ENCODE assay signal across 10 mouse cellular contexts in genomic region chr6:127325596-127326332, GRCm38 (mm10).
DNase-seq lines count a peak whose midpoint lies in the region; ATAC-seq and TF ChIP-seq lines count a peak whose summit lies in the region.
"Had no signal": no experiment of that assay in that cellular context is flagged by ENCODE, and none has a peak within 500 bp of the region (broad histone marks: within the 10 kb centered on the region; RNA-seq: fewer than 3 reads in every experiment).

No protein-coding gene starts in this region.

- DNase-seq in left cerebral cortex, adult 18-20 months (ENCODE audit: low spot score in 2 of 2): peak; percentile 24 to 45
- DNase-seq in left cerebral cortex, adult 11 months (ENCODE audit: low spot score): no peak
- peak; percentile 19 for DNase-seq in CD4-positive helper T cell, adult 2 months (ENCODE audit: low read depth, low spot score)
- DNase-seq in intestine, embryonic 14.5 days (ENCODE audit: low spot score): no peak
- DNase-seq in naive thymus-derived CD4-positive, alpha-beta T cell, adult 2 months (ENCODE audit: low read depth): peak; percentile 12
- DNase-seq in gastrocnemius, adult 18-20 months (ENCODE audit: low spot score): no peak
- DNase-seq in cerebellum, adult 2 months: no peak

- no peak for TF ChIP-seq POLR2A in cerebellum, adult 2 months (IDR thresholded peaks at IDR 0.05; ENCODE audit: borderline replicate concordance, insufficient read depth, low read length)

- no peak for ATAC-seq in intestine, embryonic 14.5 days (replicated peaks; ENCODE audit: low FRiP score, low TSS enrichment, low read depth)
- ATAC-seq: activated CD4-positive, CD25-positive, alpha-beta regulatory T cell, adult 4 months had no signal

- TF ChIP-seq CTCF in cerebellum, adult 2 months (IDR thresholded peaks at IDR 0.05; ENCODE audit: borderline replicate concordance, insufficient read depth, low read depth, low read length): no peak

- no peak overlapping the region for H3K4me2 ChIP-seq in intestine, embryonic 14.5 days (ENCODE audit: low read length)
- H3K4me2 ChIP-seq: heart, embryonic 15.5 days; hindbrain, embryonic 12.5 days had no signal

- H3K9ac ChIP-seq in intestine, embryonic 14.5 days (ENCODE audit: low read length): no peak overlapping the region
- H3K9ac ChIP-seq: heart, embryonic 15.5 days; hindbrain, embryonic 12.5 days had no signal

- no peak overlapping the region for H3K4me3 ChIP-seq in intestine, embryonic 14.5 days (ENCODE audit: low read depth, low read length)
- no peak overlapping the region for H3K4me3 ChIP-seq in cerebellum, adult 2 months (replicated peaks; ENCODE audit: insufficient read depth, low read depth, low read length)
- H3K4me3 ChIP-seq: heart, embryonic 15.5 days; hindbrain, embryonic 12.5 days had no signal

- H3K27me3 ChIP-seq in intestine, embryonic 14.5 days (replicated peaks; ENCODE audit: control insufficient read depth, insufficient read depth, low read length): no peaks in the 10 kb centered on the region
- H3K27me3 ChIP-seq in cerebellum, adult 2 months (ENCODE audit: control insufficient read depth, insufficient read depth, low read length): no peaks in the 10 kb centered on the region
- H3K27me3 ChIP-seq: heart, embryonic 15.5 days had no signal

- no peaks in the 10 kb centered on the region for H3K9me3 ChIP-seq in intestine, embryonic 14.5 days (ENCODE audit: control insufficient read depth, low read length)
- H3K9me3 ChIP-seq: heart, embryonic 15.5 days; hindbrain, embryonic 12.5 days had no signal

- no peaks in the 10 kb centered on the region for H3K36me3 ChIP-seq in intestine, embryonic 14.5 days (ENCODE audit: control insufficient read depth, insufficient read depth, low read length)
- H3K36me3 ChIP-seq: heart, embryonic 15.5 days; hindbrain, embryonic 12.5 days had no signal

- H3K4me1 ChIP-seq in intestine, embryonic 14.5 days (replicated peaks; ENCODE audit: control insufficient read depth, insufficient read depth, low read length): peaks cover 20% of the 10 kb centered on the region
- H3K4me1 ChIP-seq in cerebellum, adult 2 months (ENCODE audit: control insufficient read depth, insufficient read depth, low read length): no peaks in the 10 kb centered on the region

- 61% methylated on average over 7 of the region's 7 CpGs for WGBS in intestine, embryonic 14.5 days
- 60% methylated on average over 7 of the region's 7 CpGs for WGBS in cerebellum, adult 2 months

- H3K27ac ChIP-seq in intestine, embryonic 14.5 days (ENCODE audit: low read depth): peak overlapping the region; percentile 39; the same call in 1 of the 2 replicates
- no peak overlapping the region for H3K27ac ChIP-seq in cerebellum, adult 2 months (ENCODE audit: insufficient read depth, low read length)
- H3K27ac ChIP-seq: heart, embryonic 15.5 days; hindbrain, embryonic 12.5 days had no signal

Comparison
In these comparisons a context has a peak if more than half of its experiments do, and no peak if none do; other contexts are left out.
1. DNase-seq: peak in left cerebral cortex, adult 18-20 months (2 of 2), CD4-positive helper T cell, adult 2 months (single experiment) and naive thymus-derived CD4-positive, alpha-beta T cell, adult 2 months (single experiment); none in left cerebral cortex, adult 11 months (single experiment), intestine, embryonic 14.5 days (single experiment), gastrocnemius, adult 18-20 months (single experiment) and cerebellum, adult 2 months (0 of 2).